Mouse (Mus musculus): ENCODE data around the gene Casp8ap2.

The Casp8ap2 gene

DNA sequence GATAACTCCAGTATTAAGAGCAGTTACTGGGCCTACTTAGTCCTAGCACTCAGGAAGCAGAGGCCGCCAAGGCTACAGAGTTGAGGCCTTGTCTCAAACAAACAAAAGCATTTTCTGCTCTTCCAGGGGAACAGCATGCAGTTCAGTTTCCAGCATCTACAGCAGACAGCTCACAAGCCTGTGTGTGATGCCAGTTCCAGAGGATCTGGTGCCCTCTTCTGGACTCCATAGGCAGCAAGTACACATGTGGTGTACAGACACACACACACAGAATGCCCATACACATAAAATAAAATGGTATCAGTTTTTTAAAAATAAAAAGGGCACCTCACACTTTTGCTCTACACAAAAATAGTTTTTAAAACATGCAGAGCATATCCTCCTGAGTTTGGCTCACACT is 53.0 kb downstream of the Casp8ap2 start:
- no peak for DNase-seq (ENCODE audit: low spot score)

DNA sequence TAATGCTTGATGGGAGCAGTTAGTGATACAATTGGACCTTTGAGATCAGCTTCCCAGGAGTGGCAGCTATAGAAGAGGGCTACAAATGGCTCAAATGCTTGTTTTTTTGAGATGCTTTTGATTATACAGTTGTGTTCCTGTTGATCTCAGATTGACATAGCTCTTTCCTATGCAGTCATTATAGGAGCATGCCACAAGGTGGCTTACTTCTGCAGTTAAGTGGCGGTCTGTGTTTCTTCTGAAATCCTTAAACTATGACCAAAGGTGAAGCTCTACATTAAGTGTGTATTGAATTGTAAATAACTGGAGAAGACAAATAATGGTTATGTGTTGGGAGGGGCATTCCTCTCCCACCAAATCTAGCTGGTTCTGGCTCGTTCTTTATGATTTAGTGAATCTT is 54.6 kb downstream of the Casp8ap2 start:
- DNase-seq (ENCODE audit: low spot score): no peak

DNA sequence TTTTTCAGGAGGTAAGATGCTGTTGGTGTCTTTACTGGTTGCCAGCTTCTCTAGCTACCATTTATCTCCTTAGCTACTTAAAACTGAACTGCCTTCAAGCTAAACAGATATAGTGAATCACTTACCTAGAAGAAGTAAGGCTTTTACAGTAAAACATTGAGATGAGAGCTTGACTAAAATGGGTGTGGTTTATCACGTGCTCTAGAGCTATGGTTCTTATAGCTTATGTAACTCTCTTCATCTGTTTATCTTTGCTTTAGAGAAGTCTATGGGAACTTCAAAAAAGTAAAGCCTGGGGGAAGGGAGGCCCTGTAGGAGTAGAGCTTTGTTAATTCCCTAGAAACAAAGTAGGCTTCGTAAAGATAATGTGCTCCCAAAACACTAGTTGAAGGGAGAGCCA is 58.8 kb downstream of the Casp8ap2 start:
- DNase-seq (ENCODE audit: low spot score): no peak

DNA sequence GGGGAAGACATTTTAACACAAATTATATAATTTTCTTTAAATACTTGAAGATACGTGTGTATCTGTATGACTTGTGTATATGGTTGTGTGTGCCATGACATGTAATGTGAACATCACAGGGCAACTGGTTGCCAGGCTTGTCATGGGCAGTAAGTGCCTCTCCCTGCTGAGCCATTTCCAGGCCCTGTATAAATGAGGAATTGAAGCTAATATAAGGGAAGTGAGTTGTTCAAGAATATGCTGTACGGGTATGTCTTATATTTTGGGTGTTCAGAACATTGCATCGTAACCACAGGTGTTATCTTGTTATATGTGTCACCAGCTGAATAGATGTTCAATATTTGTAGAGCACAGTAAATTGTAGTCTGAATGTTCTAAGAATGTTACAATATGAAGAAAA is 62.2 kb downstream of the Casp8ap2 start:
- DNase-seq (ENCODE audit: low spot score): no peak

DNA sequence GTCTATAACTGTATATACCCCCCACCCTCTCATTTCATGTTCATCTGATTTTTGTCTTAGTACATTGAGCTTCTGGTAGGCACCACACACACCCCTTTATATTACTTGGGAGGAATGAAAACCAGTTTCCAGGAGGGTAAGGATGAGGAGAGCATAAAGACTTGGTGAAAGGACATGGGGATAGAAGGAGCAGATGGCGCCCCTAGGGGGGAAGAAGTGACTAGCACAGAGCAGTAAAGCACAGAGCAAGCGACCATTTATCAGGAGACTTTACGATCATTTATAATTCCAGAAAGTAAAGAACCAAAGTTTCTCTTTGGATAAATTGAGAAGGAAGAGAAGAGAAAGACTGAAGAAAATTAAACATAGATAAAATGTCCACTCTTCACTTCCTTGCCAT is 65.6 kb downstream of the Casp8ap2 start:
- no peak for DNase-seq (ENCODE audit: low spot score)

DNA sequence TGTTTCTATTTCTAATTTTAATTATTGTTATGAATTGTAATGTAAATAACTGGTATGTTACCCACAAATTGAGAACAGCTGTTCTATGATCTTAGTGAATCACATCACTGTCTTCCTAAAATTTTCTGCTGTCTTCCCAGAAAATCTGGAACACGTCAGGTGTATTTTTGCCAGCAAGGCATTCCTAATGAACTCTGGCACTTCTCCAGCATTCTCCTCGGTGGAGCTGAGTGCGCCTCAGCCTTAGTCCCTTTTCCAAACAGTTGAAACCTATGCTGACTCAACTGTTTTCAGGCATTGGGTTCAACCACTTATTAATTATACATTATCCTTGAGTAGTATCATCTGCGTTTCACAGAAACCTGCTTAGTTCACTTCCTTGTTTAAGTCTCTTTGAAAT is 67.2 kb downstream of the Casp8ap2 start:
- DNase-seq (ENCODE audit: low spot score): no peak

DNA sequence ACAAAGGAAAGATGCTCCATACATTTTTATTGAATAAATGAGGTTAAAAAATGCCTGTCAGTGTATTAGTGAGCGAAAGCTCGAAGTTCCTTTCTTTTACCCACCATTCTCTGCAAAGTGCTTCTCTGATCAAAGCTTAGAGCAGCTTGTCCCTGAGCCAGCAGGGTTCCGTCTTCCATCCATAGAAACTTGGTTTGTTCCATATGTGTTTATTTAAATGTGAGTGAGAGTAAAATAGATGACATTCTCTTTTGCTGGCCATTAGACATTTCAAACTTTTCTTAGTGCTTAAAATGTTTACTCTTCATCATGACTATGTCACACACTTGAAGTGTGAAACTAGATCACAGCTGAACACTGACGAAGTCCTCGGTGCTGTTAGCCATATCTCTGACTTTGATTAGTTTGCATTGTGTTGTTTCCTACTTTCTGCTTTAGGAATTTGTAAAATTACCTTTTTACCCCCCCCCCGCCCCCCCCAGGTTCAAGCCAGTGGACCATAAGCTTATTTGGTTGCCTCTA is 67.9 kb downstream of the Casp8ap2 start:
- DNase-seq (ENCODE audit: low spot score): no peak
